Mouse (Mus musculus) MN1 (cell line): ENCODE results near the gene Crocc2.

Experiments
- DNase-seq: peaks from one replicate; pipeline ENCODE4 v3.0.0-alpha.2; 2016; ENCODE audit warnings: low spot score

The Crocc2 gene

DNA sequence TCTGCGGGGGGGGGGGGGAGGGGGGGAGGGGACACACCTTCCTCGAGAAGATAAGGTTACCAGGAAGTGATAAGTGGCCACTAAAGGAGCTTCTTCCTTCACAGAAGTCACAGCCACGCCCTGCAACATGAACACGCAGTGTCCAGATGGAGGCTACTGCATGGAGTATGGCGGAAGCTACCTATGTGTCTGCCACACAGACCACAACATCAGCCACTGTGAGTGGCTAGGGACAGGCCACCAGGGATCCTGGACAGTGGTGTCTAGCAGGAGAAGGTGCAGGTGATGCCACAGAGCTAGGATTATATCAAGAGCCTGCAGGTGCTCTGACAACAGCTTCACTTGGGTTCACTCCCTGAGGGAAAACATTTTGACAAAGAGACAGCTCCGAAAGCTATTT lies 103.2 kb downstream of the Crocc2 start:
- no peak for DNase-seq

DNA sequence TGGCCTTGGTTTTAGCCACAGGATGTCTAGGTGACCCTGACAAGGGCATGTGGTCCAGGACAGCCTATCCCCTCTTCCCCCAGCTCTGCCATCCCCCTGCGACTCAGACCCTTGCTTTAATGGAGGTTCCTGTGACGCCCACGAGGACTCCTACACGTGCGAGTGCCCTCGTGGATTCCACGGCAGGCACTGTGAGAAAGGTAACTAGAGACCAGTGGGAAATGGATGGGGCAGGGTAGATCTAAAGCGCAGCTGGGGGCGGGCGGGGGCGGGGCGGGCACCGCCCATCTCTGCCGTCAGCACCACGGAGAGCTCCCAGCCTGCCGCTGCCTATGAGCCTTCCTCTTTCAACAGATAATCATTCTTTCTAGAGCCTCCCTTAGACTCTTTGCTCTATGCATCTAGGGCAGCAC lies 103.9 kb downstream of the Crocc2 start:
- DNase-seq = no peak

DNA sequence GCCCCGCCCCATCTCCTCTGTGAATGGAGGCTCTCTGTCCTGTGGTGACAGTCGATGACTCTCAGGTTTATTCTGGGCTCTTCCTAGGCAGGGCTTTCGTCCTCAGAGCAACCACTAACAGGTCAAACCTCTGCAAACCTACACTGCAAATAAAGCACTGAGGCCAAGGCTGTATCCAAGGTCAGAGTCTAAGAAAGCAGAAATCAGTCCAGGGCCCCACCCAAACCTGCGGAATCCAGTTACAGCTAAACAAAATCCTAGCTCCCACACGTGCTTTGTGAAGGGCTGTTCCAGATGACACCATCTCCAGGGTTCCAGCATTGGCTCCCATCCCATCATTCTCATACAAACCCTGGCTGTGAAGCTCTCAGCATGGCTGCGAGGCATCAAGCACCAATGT lies 107.0 kb downstream of the Crocc2 start:
- no peak for DNase-seq

DNA sequence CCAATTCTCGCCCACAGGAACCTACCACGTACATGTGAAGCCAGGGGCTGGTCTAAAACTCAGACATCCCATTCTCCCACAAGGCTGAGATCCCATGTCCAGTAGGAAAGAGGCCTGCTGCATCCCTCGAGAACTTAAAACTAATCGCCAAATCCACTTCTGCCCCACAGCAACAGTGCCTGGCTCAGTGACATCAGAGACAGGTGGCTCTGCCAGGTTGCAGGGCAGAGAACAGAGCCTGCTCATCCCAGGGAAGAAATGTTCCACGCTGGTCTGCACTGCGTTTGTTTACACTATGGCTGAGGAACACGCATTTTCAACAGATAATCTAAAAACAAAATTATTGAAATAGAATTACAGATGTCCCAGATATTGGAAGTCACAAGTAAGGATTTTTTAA lies 108.5 kb downstream of the Crocc2 start:
- no peak for DNase-seq
